Mouse (Mus musculus) limb, embryonic 15.5 days (tissue): ENCODE data around the gene Bbc3. TPM values are rescaled to one million over a fixed set of nuclear protein-coding genes. Genes with fewer than 3 reads are reported as not detected.

Source experiments
- ATAC-seq: fragments of 200-750 bp; cut with Nextera tagmentation; 2 replicates; pipeline ENCODE4 v1.8.0; 2017; ENCODE audit warnings: low read depth, moderate TSS enrichment; ENCODE audit not compliant: insufficient number of reproducible peaks, low FRiP score, low TSS enrichment
- H3K27ac ChIP-seq: fragments of 300-500 bp; sonication (generic); 2 replicates; pipeline ENCODE4 v1.5.1; 2015; ENCODE audit warnings: moderate library complexity, mild to moderate bottlenecking, inconsistent platforms
- H3K27me3 ChIP-seq: fragments of 300-500 bp; sonication (generic); 2 replicates; pipeline ENCODE4 v1.6.1; 2015; ENCODE audit warnings: inconsistent platforms
- H3K36me3 ChIP-seq: fragments of 300-500 bp; sonication (generic); 2 replicates; pipeline ENCODE4 v1.6.1; 2015; ENCODE audit warnings: inconsistent platforms
- H3K4me1 ChIP-seq: fragments of 300-500 bp; sonication (generic); 2 replicates; pipeline ENCODE4 v1.6.1; 2015; ENCODE audit warnings: inconsistent platforms
- H3K4me2 ChIP-seq: fragments of 300-500 bp; sonication (generic); 2 replicates; pipeline ENCODE4 v1.6.1; 2015; ENCODE audit warnings: mild to moderate bottlenecking, inconsistent platforms
- H3K4me3 ChIP-seq: fragments of 300-500 bp; sonication (generic); 2 replicates; pipeline ENCODE4 v1.5.1; 2015; ENCODE audit warnings: mild to moderate bottlenecking, inconsistent platforms
- H3K9ac ChIP-seq: fragments of 300-500 bp; sonication (generic); 2 replicates; pipeline ENCODE4 v1.6.1; 2015; ENCODE audit warnings: inconsistent platforms
- H3K9me3 ChIP-seq: fragments of 300-500 bp; sonication (generic); 2 replicates; pipeline ENCODE4 v1.6.1; 2016; ENCODE audit warnings: inconsistent platforms
- WGBS: fragments of 180-500 bp; shearing (Covaris S2); methylation state at CpG from one replicate; pipeline ENCODE4 v1.1.7; 2015; 5-methylcytosine and 5-hydroxymethylcytosine counted together
- polyA plus RNA-seq: library from polyadenylated mRNA; unstranded; fragments of >200 nt; fragmentation: Nextera tagmentation; extraction: Ambion mirVana; gene quantifications from 2 replicates; pipeline ENCODE4 v1.2.1, GENCODE M21; 2015

The Bbc3 gene
- polyA plus RNA-seq, 1 experiment from 2014 or later, result 6.4 TPM

- ATAC-seq, result no peak
- Histone ChIP-seq H3K4me2 (no peak overlapping the region), H3K4me3 (no peak overlapping the region), H3K9ac (no peak overlapping the region), H3K27me3 (no peaks in the 10 kb centered on the region), H3K9me3 (no peaks in the 10 kb centered on the region), H3K4me1 (no peaks in the 10 kb centered on the region), H3K27ac (no peak overlapping the region), H3K36me3 (peaks cover 88% of the 10 kb centered on the region)
- WGBS, result 71% methylated on average over 10 of the region's 10 CpGs
These were observed 58.0 kb downstream of the Bbc3 start for GRCm38 (mm10) chr7:16366133-16366646.

GRCm38 (mm10) chr7:16366669-16367068, 58.5 kb downstream of the Bbc3 start:
- Histone ChIP-seq H3K27ac (no peak overlapping the region), H3K4me3 (no peak overlapping the region), H3K4me2 (no peak overlapping the region), H3K4me1 (no peaks in the 10 kb centered on the region), H3K9ac (no peak overlapping the region), H3K36me3 (peaks cover 86% of the 10 kb centered on the region), H3K9me3 (no peaks in the 10 kb centered on the region), H3K27me3 (no peaks in the 10 kb centered on the region)
- no peak for ATAC-seq
- WGBS, result 68% methylated on average over 4 of the region's 4 CpGs

Other genes with a start within 250 kb of the Bbc3 start
- 0.07 TPM in 1 of 2 replicates, not detected in the other for gene Zfp541, start 246.6 kb upstream of the Bbc3 start, polyA plus RNA-seq
- 238 and 277 TPM in 2 replicates for gene Napa, start 209.9 kb upstream of the Bbc3 start, polyA plus RNA-seq
- gene Kptn, start 188.5 kb upstream of the Bbc3 start, polyA plus RNA-seq, result 31.2 and 32.7 TPM in 2 replicates
- 0.08 and 0.14 TPM in 2 replicates for gene Slc8a2, start 178.6 kb upstream of the Bbc3 start, polyA plus RNA-seq
- 18.3 and 19.8 TPM in 2 replicates for gene Meis3, start 133.3 kb upstream of the Bbc3 start, polyA plus RNA-seq
- 12.1 and 13.5 TPM in 2 replicates for gene Dhx34, start 86.4 kb upstream of the Bbc3 start, polyA plus RNA-seq
- gene C5ar2, start 64.2 kb upstream of the Bbc3 start, polyA plus RNA-seq, result 0.17 and 0.26 TPM in 2 replicates
- 5.3 and 5.4 TPM in 2 replicates for gene C5ar1, start 48.9 kb upstream of the Bbc3 start, polyA plus RNA-seq
- 23.9 and 28.1 TPM in 2 replicates for gene Inafm1, start 34.8 kb upstream of the Bbc3 start, polyA plus RNA-seq
- 26.6 and 27.0 TPM in 2 replicates for gene Ccdc9, start 21.6 kb upstream of the Bbc3 start, polyA plus RNA-seq
- 282 and 287 TPM in 2 replicates for gene Sae1, start 79.4 kb downstream of the Bbc3 start, polyA plus RNA-seq
- 12.3 and 14.1 TPM in 2 replicates for gene Zc3h4, start 92.5 kb downstream of the Bbc3 start, polyA plus RNA-seq
- gene Tmem160, start 144.4 kb downstream of the Bbc3 start, polyA plus RNA-seq, result 36.6 and 39.2 TPM in 2 replicates
- gene Npas1, start 169.3 kb downstream of the Bbc3 start, polyA plus RNA-seq, result 0.20 and 0.22 TPM in 2 replicates